Mouse (Mus musculus) spleen, embryonic (tissue): ENCODE measurements around the gene Kcnq1.

Source experiments
- CTCF ChIA-PET: fragments of 350-600 bp; sonication (Branson Sonifier 250); formaldehyde crosslinking; loops from one replicate; lab custom pipeline; 2022; lab: Charles Lee

The Kcnq1 gene

GRCm38 (mm10) chr7:143408615-143409021, 302.5 kb downstream of the Kcnq1 start:
- CTCF ChIA-PET: no interaction called here

- CTCF ChIA-PET: no interaction called here
Observed at GRCm38 (mm10) chr7:143412606-143413005, 306.4 kb downstream of the Kcnq1 start.

GRCm38 (mm10) chr7:143415070-143415469, 308.9 kb downstream of the Kcnq1 start:
- CTCF ChIA-PET: no interaction called here

GRCm38 (mm10) chr7:143416406-143416805, 310.2 kb downstream of the Kcnq1 start:
- CTCF ChIA-PET: no interaction called here

- CTCF ChIA-PET: no interaction called here
Observed at GRCm38 (mm10) chr7:143417875-143418274, 311.7 kb downstream of the Kcnq1 start.

- CTCF ChIA-PET: interaction anchor here (0.7 kb wide), 1 partner anchor 530 kb away, joined by 5 read pairs; no protein-coding TSS in a partner anchor
Observed at GRCm38 (mm10) chr7:143419585-143420160, 313.5 kb downstream of the Kcnq1 start.

GRCm38 (mm10) chr7:143428142-143428813, 322.1 kb downstream of the Kcnq1 start:
- CTCF ChIA-PET: no interaction called here

- CTCF ChIA-PET: no interaction called here
Observed at GRCm38 (mm10) chr7:143428814-143429499, 322.8 kb downstream of the Kcnq1 start.

GRCm38 (mm10) chr7:143432631-143433030, 326.5 kb downstream of the Kcnq1 start:
- CTCF ChIA-PET: interaction anchor here (0.6 kb wide), 1 partner anchor 1846 kb away, joined by 7 read pairs; no protein-coding TSS in a partner anchor

- CTCF ChIA-PET: interaction anchor here (0.6 kb wide), 1 partner anchor 1846 kb away, joined by 7 read pairs; no protein-coding TSS in a partner anchor
Observed at GRCm38 (mm10) chr7:143433331-143433730, 327.2 kb downstream of the Kcnq1 start.

- CTCF ChIA-PET: no interaction called here
Observed at GRCm38 (mm10) chr7:143437231-143437893, 331.2 kb downstream of the Kcnq1 start.

- CTCF ChIA-PET: no interaction called here
Observed at GRCm38 (mm10) chr7:143437894-143438581, 331.9 kb downstream of the Kcnq1 start.

GRCm38 (mm10) chr7:143438965-143439364, 332.8 kb downstream of the Kcnq1 start:
- CTCF ChIA-PET: interaction anchor here (0.6 kb wide), 1 partner anchor 31 kb away, joined by 3 read pairs; no protein-coding TSS in a partner anchor

GRCm38 (mm10) chr7:143444580-143444954, 338.4 kb downstream of the Kcnq1 start:
- CTCF ChIA-PET: no interaction called here

- CTCF ChIA-PET: no interaction called here
Observed at GRCm38 (mm10) chr7:143444955-143445648, 338.9 kb downstream of the Kcnq1 start.

GRCm38 (mm10) chr7:143445651-143446460, 339.7 kb downstream of the Kcnq1 start:
- CTCF ChIA-PET: no interaction called here

GRCm38 (mm10) chr7:143447130-143447529, 341.0 kb downstream of the Kcnq1 start:
- CTCF ChIA-PET: no interaction called here

- CTCF ChIA-PET: no interaction called here
Observed at GRCm38 (mm10) chr7:143458963-143459331, 352.8 kb downstream of the Kcnq1 start.

GRCm38 (mm10) chr7:143459332-143460211, 353.4 kb downstream of the Kcnq1 start:
- CTCF ChIA-PET: no interaction called here
